Mouse (Mus musculus) urinary bladder, adult 2 months (tissue): ENCODE measurements around the gene Olfr859. TPM values are rescaled to one million over a fixed set of nuclear protein-coding genes. Genes with fewer than 3 reads are reported as not detected.
"Not testable (repeated sequence)": the region's sequence is repeated elsewhere in the genome, so short reads cannot be mapped to it uniquely, and the experiment has no call there.

Source experiments
- DNase-seq: peaks from one replicate; pipeline ENCODE4 v3.0.0; 2022; ENCODE audit warnings: low spot score
- polyA plus RNA-seq: library from polyadenylated mRNA; depleted of rRNA; stranded (reverse); fragments of >200 nt; gene quantifications from 2 replicates; pipeline ENCODE4 v1.2.3, GENCODE M21; 2012; rRNA removed

Gene Olfr859
- not detected in 2 replicates for polyA plus RNA-seq

GRCm38 (mm10) chr9:19804606-19805005 lies at the start of gene Olfr859:
Gene Olfr859, plus strand, starts transcription at chr9:19804906.
- not testable (repeated sequence) for DNase-seq

- DNase-seq: no peak
Observed at GRCm38 (mm10) chr9:19769136-19769535, 35.6 kb upstream of the Olfr859 start.

DNA sequence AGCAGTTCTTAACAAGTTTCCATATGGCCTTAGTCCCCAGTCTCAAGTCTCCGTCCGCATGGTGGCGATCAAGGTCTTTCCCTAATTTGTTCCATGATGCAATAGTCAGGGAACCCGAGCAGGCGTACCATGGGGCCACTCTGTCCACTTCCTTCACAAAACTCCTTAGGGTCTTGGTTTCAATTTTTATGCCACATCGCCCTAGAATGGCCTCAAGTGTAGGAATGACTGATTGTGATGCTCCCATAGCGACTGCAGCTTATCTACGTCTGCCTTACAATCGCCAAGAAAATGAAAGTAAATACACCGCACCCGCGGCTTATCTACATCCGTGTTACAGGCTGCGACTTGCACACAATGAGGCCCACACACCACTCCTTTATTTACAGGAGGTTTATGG lies 35.0 kb upstream of the Olfr859 start:
- no peak for DNase-seq

- DNase-seq: no peak
Observed at GRCm38 (mm10) chr9:19779983-19780382, 24.7 kb upstream of the Olfr859 start, which contains the start of gene Olfr58. Gene Olfr58, plus strand, starts transcription at chr9:19780283.

DNA sequence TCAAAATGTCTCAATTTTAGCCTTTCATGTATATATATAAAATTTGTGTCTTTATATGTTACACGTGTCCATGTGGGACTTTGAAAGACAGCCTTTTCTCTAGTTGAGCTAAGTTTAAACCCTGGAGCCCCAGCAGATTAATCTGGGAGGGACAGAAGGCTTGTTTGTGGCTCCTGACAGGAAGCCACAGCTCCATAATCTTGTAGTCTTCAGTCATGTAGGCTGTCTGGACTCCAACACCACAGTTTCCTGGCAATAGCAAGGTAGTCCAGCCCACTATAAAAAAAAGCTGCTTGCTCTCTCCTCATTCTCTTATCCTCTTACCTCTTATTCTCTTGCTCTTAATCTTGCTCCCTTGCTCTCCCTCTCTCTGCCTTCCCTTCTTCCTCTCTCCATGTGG lies 1.7 kb upstream of the Olfr859 start:
- DNase-seq: no peak

DNA sequence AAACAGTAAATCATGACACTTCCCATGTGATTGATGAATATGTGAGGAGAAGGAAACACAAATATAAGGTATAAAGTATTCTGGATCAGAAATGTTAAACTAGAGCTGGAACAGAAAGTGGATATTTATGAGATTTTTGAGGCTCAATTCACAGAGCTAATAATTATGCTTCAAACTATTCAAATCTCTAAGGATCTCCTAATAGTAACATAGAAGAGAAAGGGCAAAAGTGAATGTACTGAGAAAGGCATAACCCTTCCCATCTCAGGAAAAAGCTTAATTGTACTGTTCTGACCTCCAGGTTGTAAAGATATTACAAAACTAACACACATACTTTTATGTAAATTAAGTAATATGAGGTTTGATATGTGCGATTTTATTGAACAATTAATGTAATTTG lies 44.9 kb downstream of the Olfr859 start, which contains the start of gene Olfr860:
Gene Olfr860 (minus strand): TSS at position 101 of the 400 bp plus-strand sequence.
- no peak for DNase-seq

Other genes starting within 250 kb of the Olfr859 start
- gene Olfr854, start 237.5 kb upstream of the Olfr859 start, polyA plus RNA-seq: not detected in 2 replicates
- not detected in 2 replicates for gene Olfr855, start 222.3 kb upstream of the Olfr859 start, polyA plus RNA-seq
- gene Zfp317, start 182.8 kb upstream of the Olfr859 start, polyA plus RNA-seq: 20.5 and 21.4 TPM in 2 replicates
- 0.03 and 0.11 TPM in 2 replicates for gene Olfr857, start 95.5 kb upstream of the Olfr859 start, polyA plus RNA-seq
- gene Olfr58, start 24.6 kb upstream of the Olfr859 start, polyA plus RNA-seq: not detected in 2 replicates
- not detected in 2 replicates for gene Olfr860, start 44.8 kb downstream of the Olfr859 start, polyA plus RNA-seq
- not detected in 2 replicates for gene Olfr862, start 83.1 kb downstream of the Olfr859 start, polyA plus RNA-seq
- not detected in 2 replicates for gene Olfr77, start 112.0 kb downstream of the Olfr859 start, polyA plus RNA-seq
- gene Olfr866, start 223.1 kb downstream of the Olfr859 start, polyA plus RNA-seq: not detected in 2 replicates